Mouse (Mus musculus): ENCODE results near the gene Cep170b.

DNA sequence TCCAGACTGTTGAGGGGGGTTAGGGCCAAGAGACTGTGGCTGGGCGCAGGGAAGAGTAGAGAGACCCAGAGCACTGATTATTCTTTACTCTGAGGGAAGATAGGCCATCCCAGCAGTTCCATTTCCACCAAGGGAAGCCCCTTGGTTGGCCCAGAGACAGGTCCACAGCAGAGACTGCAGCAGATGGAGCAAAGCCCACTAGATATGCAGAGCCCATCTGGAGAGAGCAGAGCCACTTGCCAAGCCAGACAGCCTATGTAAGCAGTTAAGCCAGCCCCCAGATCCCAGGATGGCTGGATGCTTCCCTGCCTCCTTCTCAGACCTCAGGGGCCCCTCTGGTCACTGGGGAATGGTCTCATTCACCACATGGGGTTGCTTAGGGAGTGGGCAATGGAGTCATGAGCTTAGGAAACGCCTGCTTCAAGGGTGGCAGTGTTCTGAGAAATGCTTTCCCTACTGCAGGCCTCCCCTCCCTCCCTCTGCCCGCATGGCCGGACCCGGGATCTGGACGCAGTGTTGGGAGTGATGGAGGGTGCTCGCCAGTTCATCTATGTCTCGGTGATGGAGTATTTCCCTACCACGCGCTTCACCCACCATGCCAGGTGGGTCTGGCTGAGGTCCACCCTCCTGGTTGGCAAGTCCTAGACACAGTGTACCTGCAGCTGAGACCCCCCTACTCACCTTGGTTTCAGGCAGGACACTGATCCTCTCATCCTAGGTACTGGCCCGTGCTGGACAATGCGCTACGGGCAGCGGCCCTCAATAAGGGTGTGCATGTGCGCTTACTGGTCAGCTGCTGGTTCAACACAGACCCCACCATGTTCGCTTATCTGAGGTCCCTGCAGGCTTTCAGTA is 47.0 kb downstream of the Cep170b start:
- TF ChIP-seq CTCF (IDR thresholded peaks at IDR 0.05; ENCODE audit: low read depth) (no peak), EP300 (IDR thresholded peaks at IDR 0.05; ENCODE audit: low read depth) (no peak)

All from liver, embryonic 14.5 days (tissue).